Mouse (Mus musculus): ENCODE results near the gene Vat1l.

DNA sequence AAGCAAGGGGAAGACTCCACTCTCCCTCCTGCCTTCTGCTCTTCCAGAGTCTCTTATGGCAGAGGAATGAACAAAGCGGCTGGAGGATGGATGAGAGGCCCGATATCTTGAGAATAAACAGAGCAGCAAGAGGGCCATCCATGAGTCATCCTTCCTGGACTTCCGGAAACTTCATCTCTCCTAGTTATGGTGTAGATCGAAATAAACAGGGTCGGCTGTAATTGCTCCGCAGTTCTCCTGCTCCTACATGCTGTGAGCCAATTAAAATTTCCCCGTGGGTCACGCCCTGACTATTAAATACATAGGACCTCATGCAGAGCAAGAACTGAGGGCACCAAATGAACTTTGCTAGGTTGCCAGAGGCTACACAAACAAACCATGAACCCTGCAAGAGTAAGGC is 155.1 kb downstream of the Vat1l start:
- TF ChIP-seq CTCF (IDR thresholded peaks at IDR 0.05; ENCODE audit: low read depth) (no peak), EP300 (IDR thresholded peaks at IDR 0.05; ENCODE audit: low read depth) (0 out of 2 replicates have a peak, but pooled peaks have one; percentile 9)

Data from liver, postnatal 0 days (tissue).